Mouse (Mus musculus): Measurements from ENCODE around the gene Gls2. TPM values are rescaled to one million over a fixed set of nuclear protein-coding genes. Genes with fewer than 3 reads are reported as not detected.

Gene Gls2
- polyA plus RNA-seq, 1 experiment from 2014 or later = 1.5 TPM

DNA sequence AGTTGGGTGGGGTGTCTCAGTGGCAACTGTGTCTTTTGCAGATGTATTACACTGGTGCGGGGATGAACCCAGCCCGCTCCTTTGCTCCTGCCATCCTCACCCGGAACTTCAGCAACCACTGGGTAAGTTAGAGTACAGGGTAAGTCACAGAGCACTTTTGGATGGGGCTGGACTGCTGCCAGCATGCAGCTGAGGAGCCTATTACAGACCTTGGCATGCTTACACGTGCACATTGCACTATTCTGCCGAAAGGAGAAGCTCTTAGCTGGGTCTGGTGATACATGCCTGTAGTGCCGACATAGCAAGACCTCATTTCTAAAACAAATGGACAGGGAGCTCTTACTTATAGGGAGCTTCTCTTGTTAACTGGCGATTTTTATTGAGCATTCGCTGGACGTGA lies 33.3 kb downstream of the Gls2 start:
- Histone ChIP-seq H3K4me3 (no peak overlapping the region), H3K27ac (no peak overlapping the region), H3K9me3 (no peaks in the 10 kb centered on the region), H3K27me3 (ENCODE audit: poor library complexity, severe bottlenecking) (no peaks in the 10 kb centered on the region), H3K36me3 (replicated peaks) (no peaks in the 10 kb centered on the region), H3K4me1 (peaks cover 43% of the 10 kb centered on the region)
- WGBS = 91% methylated on average over 9 of the region's 9 CpGs
- no peak for DNase-seq (ENCODE audit: extremely low spot score, low spot score)

DNA sequence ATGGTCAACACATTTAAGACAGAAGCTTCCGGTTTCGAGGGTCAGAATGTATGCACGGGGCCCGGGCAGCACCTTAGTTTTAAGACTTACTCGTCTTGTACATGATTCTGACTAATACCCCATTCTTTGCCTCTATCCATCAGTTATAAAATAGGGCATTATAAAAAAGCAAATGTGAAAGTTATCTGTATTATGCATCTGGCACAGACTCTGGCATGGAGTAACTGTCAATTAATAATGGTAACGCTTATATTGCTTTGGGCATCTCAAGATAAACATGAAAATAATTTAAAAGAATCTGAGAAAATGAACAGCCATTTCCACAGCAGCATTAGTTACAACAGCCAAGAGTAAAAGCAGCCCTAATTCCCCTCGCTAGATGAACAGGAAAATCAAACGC lies 33.8 kb downstream of the Gls2 start:
- no peak for DNase-seq (ENCODE audit: extremely low spot score, low spot score)
- Histone ChIP-seq H3K27ac (no peak overlapping the region), H3K9me3 (no peaks in the 10 kb centered on the region), H3K27me3 (ENCODE audit: poor library complexity, severe bottlenecking) (no peaks in the 10 kb centered on the region), H3K36me3 (replicated peaks) (no peaks in the 10 kb centered on the region), H3K4me1 (peaks cover 47% of the 10 kb centered on the region), H3K4me3 (no peak overlapping the region)
- WGBS = 96% methylated on average over 8 of the region's 8 CpGs

DNA sequence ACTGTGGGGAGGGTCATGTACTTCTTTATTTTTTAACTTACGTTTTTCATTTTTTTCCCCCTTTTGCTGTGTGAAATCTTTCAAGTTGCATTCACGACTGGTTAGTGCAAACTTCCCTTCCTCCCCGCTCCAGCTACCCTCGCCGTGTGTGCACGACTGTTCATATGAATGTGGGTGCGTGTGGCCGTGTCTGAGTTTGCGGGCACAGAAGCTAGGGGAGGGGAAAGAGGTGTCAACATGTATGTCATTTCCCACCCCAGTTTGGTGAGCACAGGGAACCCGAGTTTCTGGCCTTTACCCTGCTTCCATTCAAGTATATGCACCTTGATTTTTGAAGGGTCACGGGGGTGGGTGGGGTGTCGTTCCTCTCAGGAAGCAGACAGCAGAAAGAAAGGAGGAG lies 36.3 kb downstream of the Gls2 start:
- peaks cover 55% of the 10 kb centered on the region for H3K4me1 ChIP-seq
- no peak for DNase-seq (ENCODE audit: extremely low spot score, low spot score)
- peak overlapping the region; percentile 87 for H3K4me3 ChIP-seq
- H3K9me3 ChIP-seq = no peaks in the 10 kb centered on the region
- peaks cover 18% of the 10 kb centered on the region for H3K36me3 ChIP-seq (replicated peaks)
- 85% methylated on average over 12 of the region's 12 CpGs for WGBS
- peak overlapping the region; percentile 100 for H3K27ac ChIP-seq
- no peaks in the 10 kb centered on the region for H3K27me3 ChIP-seq (ENCODE audit: poor library complexity, severe bottlenecking)

DNA sequence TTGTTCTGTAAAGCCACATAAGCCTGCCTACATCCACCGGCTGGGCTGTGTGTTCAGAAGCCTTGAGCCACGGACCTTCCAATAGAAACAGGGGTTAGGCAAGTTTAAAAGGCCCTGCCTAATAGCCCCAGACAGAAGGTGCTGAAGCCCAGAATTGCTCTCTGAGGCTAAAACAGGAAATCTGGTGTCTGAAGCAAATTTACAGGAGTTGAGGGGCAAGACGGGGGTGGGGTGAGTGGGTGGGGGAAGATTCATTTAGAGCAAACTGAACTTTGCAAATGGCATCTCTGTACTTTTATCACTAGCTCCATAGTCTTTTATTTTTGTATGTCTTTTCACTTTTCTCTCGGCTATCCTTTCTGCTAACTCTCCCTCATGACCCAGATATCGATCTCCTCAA lies 36.9 kb downstream of the Gls2 start:
- DNase-seq (ENCODE audit: extremely low spot score, low spot score) = no peak
- H3K27me3 ChIP-seq (ENCODE audit: poor library complexity, severe bottlenecking) = no peaks in the 10 kb centered on the region
- H3K4me1 ChIP-seq = peaks cover 55% of the 10 kb centered on the region
- peak overlapping the region; percentile 87 for H3K4me3 ChIP-seq
- WGBS = 26% methylated on average over 5 of the region's 5 CpGs
- peaks cover 23% of the 10 kb centered on the region for H3K36me3 ChIP-seq (replicated peaks)
- H3K27ac ChIP-seq = peak overlapping the region; percentile 100
- H3K9me3 ChIP-seq = no peaks in the 10 kb centered on the region

DNA sequence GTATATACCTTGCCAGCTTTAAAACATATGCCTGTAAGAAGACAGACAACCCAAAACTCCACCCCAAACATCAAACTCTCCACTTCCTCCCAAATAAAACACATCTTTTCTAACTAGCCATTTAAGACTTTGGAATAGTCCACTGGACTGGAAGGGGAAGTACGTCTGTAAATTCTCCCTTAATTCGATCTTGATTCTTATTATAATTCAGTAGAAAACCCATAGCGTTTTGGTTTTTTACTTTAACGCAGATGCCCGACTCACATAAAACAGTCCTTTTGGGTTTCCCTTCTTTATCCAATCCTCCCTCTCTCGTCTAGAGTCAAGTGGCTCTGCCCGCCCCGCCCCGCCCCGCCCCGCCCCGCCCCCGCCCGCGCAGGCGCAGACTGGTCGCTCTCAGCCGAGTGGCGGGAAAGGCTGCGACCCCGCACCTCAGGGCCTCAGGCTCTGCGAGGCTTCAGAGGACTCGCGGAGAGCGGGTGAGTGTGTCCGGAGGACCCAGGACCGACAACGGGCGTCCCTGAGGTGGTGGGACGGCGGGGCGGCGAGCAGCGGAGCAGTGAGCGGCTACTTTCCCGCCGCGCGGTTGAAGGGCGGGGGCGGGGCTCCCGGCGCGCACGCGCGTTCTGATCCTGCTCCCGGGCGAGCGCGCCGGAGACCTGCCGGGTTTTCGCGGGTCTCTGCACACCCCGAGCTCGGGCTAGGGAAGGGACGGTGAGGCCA lies 37.6 kb downstream of the Gls2 start, which contains the start of gene Timeless:
Timeless (plus strand) TSS at position 369 of the 723 bp plus-strand sequence.
- H3K36me3 ChIP-seq (replicated peaks) = peaks cover 23% of the 10 kb centered on the region
- no peaks in the 10 kb centered on the region for H3K9me3 ChIP-seq
- under 1% methylated on average over 58 of the region's 58 CpGs for WGBS
- DNase-seq (ENCODE audit: extremely low spot score, low spot score) = peak; percentile 85
- H3K4me1 ChIP-seq = peaks cover 51% of the 10 kb centered on the region
- H3K27me3 ChIP-seq (ENCODE audit: poor library complexity, severe bottlenecking) = no peaks in the 10 kb centered on the region
- H3K27ac ChIP-seq = peak within 1 kb of the TSS; percentile 100
- H3K4me3 ChIP-seq = peak within 1 kb of the TSS; percentile 87

DNA sequence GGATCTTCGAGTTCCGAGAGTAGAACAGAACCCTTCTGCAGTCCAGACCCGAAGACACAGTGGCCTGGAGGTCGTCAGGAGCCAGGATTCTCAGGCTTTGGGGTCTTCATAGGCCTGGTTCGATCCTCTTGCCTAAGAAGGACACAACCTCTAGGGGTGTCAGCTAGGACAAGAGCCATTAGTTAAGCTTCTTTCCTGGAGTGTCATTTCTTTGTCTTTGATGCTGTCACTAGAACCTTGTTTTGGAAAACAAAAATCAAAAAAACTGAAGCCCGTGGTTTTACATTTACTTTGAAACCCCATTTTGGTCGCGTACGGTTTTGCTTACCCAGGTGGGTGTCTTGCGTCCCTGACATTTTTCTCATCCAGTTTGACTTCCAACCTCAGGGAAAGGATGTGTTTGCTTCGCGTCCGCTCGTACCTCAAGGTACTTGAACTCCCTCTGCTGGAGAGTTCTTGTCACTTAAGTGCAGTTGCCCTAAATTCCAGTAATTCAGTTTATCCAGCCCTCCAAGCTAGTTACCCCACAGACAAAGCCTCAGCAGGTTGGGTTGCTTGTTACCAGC lies 38.2 kb downstream of the Gls2 start:
- Histone ChIP-seq H3K4me1 (peaks cover 50% of the 10 kb centered on the region), H3K9me3 (no peaks in the 10 kb centered on the region)

DNA sequence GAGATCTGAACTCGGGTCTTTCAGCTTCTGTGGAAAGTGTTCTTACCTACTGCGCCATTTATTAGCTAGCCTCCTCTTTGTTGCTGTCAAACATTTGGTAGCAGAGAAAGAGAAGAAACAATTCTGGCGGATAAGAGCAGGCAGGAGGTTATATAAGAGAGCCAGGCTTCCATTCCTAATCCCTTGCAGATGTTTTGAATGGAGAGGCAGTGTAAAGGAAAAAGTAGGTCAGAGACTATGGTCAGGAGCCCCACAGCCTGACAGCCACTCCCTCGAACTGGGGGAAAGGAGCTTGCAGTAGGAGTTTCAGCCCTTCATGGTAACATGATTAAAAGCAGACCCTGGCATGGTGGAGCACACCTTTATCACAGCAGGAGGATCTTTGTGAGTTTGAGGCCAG lies 42.1 kb downstream of the Gls2 start:
- Histone ChIP-seq H3K36me3 (replicated peaks) (peaks cover 64% of the 10 kb centered on the region), H3K27me3 (ENCODE audit: poor library complexity, severe bottlenecking) (no peaks in the 10 kb centered on the region), H3K27ac (peak overlapping the region; percentile 48; the same call in 1 of the 2 replicates), H3K4me1 (peaks cover 46% of the 10 kb centered on the region), H3K4me3 (no peak overlapping the region), H3K9me3 (no peaks in the 10 kb centered on the region)
- 58% methylated on average over 4 of the region's 4 CpGs for WGBS
- no peak for DNase-seq (ENCODE audit: extremely low spot score, low spot score)

More for the DNA sequence above, 38.2 kb downstream of the Gls2 start:
- H3K27me3 ChIP-seq (ENCODE audit: poor library complexity, severe bottlenecking) = no peaks in the 10 kb centered on the region
- peak overlapping the region; percentile 87 for H3K4me3 ChIP-seq
- peak; percentile 70 for DNase-seq (ENCODE audit: extremely low spot score, low spot score)
- peak overlapping the region; percentile 100 for H3K27ac ChIP-seq
- under 1% methylated on average over 14 of the region's 14 CpGs for WGBS
- H3K36me3 ChIP-seq (replicated peaks) = peaks cover 26% of the 10 kb centered on the region

DNA sequence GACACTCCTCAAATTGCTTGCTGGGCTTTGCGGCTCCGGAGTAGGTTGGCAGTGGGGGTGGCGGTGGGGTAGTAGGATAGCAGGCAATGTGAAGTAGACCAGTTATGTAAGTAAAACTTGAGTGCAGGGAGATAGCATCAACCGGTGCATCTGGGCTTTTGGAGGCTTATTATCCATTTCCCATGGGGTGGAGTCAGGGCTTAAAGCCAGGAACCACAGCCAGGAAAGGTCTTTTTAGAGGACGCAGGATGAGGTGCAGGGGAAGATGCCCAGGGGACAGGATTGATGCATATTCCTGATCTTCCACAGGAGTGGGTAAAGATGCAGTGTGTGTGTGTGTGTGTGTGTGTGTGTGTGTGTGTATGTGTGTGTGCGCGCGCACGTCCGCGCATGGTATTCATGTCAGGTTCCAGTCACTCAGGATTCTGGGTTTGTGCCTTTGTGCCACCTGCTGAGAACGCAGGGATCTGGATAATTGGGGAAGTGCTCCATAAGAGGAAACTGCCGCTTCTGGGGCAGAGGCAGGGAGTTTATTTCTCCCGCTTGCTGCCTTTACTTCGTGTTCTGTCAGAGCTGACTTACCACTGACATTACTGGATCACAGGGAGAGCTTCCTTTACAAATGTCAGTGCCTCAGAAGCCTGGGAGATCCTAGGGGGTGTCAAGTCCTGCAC lies 43.7 kb downstream of the Gls2 start:
- Histone ChIP-seq H3K4me1 (peaks cover 40% of the 10 kb centered on the region), H3K27ac (peak overlapping the region; percentile 1; the same call in 1 of the 2 replicates)

DNA sequence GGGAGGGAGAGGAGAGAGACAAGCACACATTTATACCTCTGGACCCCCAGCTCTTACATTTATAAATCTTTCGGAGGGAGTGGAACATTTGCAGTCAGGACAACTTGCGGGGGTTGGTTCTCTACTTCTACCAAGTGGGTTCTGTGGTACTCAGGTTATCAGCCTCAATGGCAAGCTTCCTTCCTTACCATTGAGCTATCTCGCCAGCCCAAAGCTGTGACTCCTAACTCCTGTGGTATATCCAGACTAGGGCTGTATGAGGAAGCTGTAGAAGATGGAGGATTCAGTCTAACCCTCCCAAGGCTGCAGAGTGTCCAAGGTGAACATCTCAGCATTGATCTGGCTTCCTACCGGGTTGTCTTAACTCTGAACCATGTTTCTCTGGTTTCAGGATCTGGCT lies 44.9 kb downstream of the Gls2 start:
- no peak for DNase-seq (ENCODE audit: extremely low spot score, low spot score)
- Histone ChIP-seq H3K4me1 (peaks cover 31% of the 10 kb centered on the region), H3K36me3 (replicated peaks) (peaks cover 87% of the 10 kb centered on the region), H3K9me3 (no peaks in the 10 kb centered on the region), H3K27me3 (ENCODE audit: poor library complexity, severe bottlenecking) (no peaks in the 10 kb centered on the region), H3K27ac (no peak overlapping the region), H3K4me3 (no peak overlapping the region)
- 95% methylated on average over 4 of the region's 4 CpGs for WGBS

More for the DNA sequence above, 43.7 kb downstream of the Gls2 start:
- Histone ChIP-seq H3K36me3 (replicated peaks) (peaks cover 80% of the 10 kb centered on the region), H3K4me3 (no peak overlapping the region), H3K27me3 (ENCODE audit: poor library complexity, severe bottlenecking) (no peaks in the 10 kb centered on the region), H3K9me3 (no peaks in the 10 kb centered on the region)
- DNase-seq (ENCODE audit: extremely low spot score, low spot score) = no peak
- 89% methylated on average over 15 of the region's 15 CpGs for WGBS

DNA sequence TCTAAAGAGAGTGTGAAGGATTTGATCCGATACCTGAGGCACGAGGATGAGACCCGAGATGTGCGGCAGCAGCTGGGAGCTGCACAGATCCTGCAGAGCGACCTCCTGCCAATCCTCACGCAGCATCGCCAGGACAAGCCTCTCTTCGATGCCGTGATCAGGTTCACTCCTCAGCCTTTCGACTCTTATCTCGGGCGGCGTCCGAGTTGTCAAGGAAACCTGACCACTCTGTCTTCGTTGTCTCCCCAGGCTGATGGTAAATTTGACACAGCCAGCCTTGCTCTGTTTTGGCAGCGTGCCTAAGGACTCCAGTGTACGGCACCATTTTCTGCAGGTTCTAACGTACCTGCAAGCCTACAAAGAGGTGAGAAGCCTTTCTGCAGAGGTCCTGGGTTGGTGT lies 45.9 kb downstream of the Gls2 start:
- Histone ChIP-seq H3K4me3 (no peak overlapping the region), H3K9me3 (no peaks in the 10 kb centered on the region), H3K27me3 (ENCODE audit: poor library complexity, severe bottlenecking) (no peaks in the 10 kb centered on the region), H3K36me3 (replicated peaks) (peaks cover 88% of the 10 kb centered on the region), H3K4me1 (peaks cover 22% of the 10 kb centered on the region), H3K27ac (no peak overlapping the region)
- 90% methylated on average over 18 of the region's 18 CpGs for WGBS
- DNase-seq (ENCODE audit: extremely low spot score, low spot score) = no peak

DNA sequence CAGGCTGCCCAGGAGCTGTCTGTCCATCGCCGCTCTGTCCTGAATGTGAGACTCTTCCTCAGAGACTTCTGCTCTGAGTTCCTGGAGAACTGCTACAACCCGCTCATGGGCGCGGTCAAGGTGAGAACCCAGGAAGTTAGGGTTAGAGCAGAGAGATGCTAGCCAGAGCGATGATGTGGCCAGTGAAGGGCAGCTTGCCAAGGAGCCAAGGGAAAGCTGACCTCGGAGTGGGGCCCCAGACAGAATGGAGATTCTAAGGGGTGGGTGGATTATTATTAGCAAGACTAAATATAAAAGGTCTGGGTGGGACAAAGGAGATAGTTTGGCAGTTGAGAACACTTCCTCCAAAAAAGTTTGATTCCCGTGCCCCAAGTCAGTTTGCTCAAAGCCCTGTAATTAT lies 49.0 kb downstream of the Gls2 start:
- no peak overlapping the region for H3K27ac ChIP-seq
- peaks cover 1% of the 10 kb centered on the region for H3K4me1 ChIP-seq
- no peak overlapping the region for H3K4me3 ChIP-seq
- peaks cover 99% of the 10 kb centered on the region for H3K36me3 ChIP-seq (replicated peaks)
- no peaks in the 10 kb centered on the region for H3K9me3 ChIP-seq
- 97% methylated on average over 8 of the region's 8 CpGs for WGBS
- H3K27me3 ChIP-seq (ENCODE audit: poor library complexity, severe bottlenecking) = no peaks in the 10 kb centered on the region
- no peak for DNase-seq (ENCODE audit: extremely low spot score, low spot score)

DNA sequence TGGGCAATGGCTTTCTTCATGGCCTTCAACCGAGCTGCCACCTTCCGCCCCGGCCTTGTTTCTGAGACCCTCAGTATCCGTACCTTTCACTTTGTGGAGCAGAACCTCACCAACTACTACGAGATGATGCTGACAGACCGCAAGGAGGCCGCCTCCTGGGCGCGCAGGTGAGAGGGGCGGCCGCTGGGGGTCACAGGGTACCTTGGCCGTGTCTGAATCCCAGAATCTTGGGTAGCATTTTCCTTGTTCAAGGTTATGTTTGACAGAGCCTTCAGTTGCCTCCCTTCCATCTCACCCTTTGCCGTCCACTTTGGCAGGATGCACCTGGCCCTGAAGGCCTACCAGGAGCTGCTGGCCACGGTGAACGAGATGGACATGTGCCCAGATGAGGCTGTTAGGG lies 49.9 kb downstream of the Gls2 start:
- H3K9me3 ChIP-seq = no peaks in the 10 kb centered on the region
- no peaks in the 10 kb centered on the region for H3K27me3 ChIP-seq (ENCODE audit: poor library complexity, severe bottlenecking)
- H3K27ac ChIP-seq = no peak overlapping the region
- no peaks in the 10 kb centered on the region for H3K4me1 ChIP-seq
- DNase-seq (ENCODE audit: extremely low spot score, low spot score) = no peak
- no peak overlapping the region for H3K4me3 ChIP-seq
- H3K36me3 ChIP-seq (replicated peaks) = peaks cover 100% of the 10 kb centered on the region
- WGBS = 96% methylated on average over 15 of the region's 15 CpGs
